Mouse (Mus musculus) limb, embryonic 14.5 days (tissue): Measurements from ENCODE around the gene Ctnnbip1. TPM values are rescaled to one million over a fixed set of nuclear protein-coding genes. Genes with fewer than 3 reads are reported as not detected.

Experiments used
- ATAC-seq: fragments of 200-750 bp; cut with Nextera tagmentation; 2 replicates; pipeline ENCODE4 v1.8.0; 2017; ENCODE audit warnings: low read depth, moderate number of reproducible peaks, moderate TSS enrichment; ENCODE audit not compliant: low FRiP score
- DNase-seq: peaks from one replicate; pipeline ENCODE4 v3.0.0-alpha.2; 2015; ENCODE audit warnings: low spot score
- H3K27ac ChIP-seq: fragments of 300-500 bp; sonication (generic); replicated peaks from 2 replicates; pipeline ENCODE4 v1.5.1; 2014; ENCODE audit warnings: low read depth, mild to moderate bottlenecking, low read length, moderate library complexity, mixed read lengths
- H3K27me3 ChIP-seq: fragments of 300-500 bp; sonication (generic); 2 replicates; pipeline ENCODE4 v1.6.1; 2014; ENCODE audit warnings: low read length, mixed read lengths; ENCODE audit not compliant: control insufficient read depth, insufficient read depth
- H3K36me3 ChIP-seq: fragments of 300-500 bp; sonication (generic); 2 replicates; pipeline ENCODE4 v1.6.1; 2014; ENCODE audit warnings: mild to moderate bottlenecking, low read length, moderate library complexity, mixed read lengths; ENCODE audit not compliant: control insufficient read depth, insufficient read depth
- H3K4me1 ChIP-seq: fragments of 300-500 bp; sonication (generic); 2 replicates; pipeline ENCODE4 v1.6.1; 2014; ENCODE audit warnings: antibody characterized with exemption, low read length, mixed read lengths; ENCODE audit not compliant: control insufficient read depth, insufficient read depth
- H3K4me2 ChIP-seq: fragments of 300-500 bp; sonication (generic); replicated peaks from 2 replicates; pipeline ENCODE4 v1.6.1; 2014; ENCODE audit warnings: low read depth, mild to moderate bottlenecking, low read length, moderate library complexity; ENCODE audit not compliant: severe bottlenecking
- H3K4me3 ChIP-seq: fragments of 300-500 bp; sonication (generic); replicated peaks from 2 replicates; pipeline ENCODE4 v1.5.1; 2014; ENCODE audit warnings: low read length
- H3K9ac ChIP-seq: fragments of 300-500 bp; sonication (generic); 2 replicates; pipeline ENCODE4 v1.6.1; 2014; ENCODE audit warnings: mild to moderate bottlenecking, low read depth, low read length, moderate library complexity; ENCODE audit not compliant: severe bottlenecking
- H3K9me3 ChIP-seq: fragments of 300-500 bp; sonication (generic); 2 replicates; pipeline ENCODE4 v1.6.1; 2016; ENCODE audit warnings: low read length; ENCODE audit not compliant: control insufficient read depth
- POLR2A ChIP-seq: fragments of 200-500 bp; IDR thresholded peaks from 2 replicates; pipeline ENCODE4 v1.8.0; 2012; ENCODE audit warnings: inconsistent platforms, mild to moderate bottlenecking, moderate library complexity, borderline replicate concordance; ENCODE audit not compliant: insufficient read depth, insufficient read length; ENCODE audit errors: extremely low read depth
- WGBS: fragments of 180-500 bp; shearing (Covaris S2); extraction: QIAGEN DNeasy Blood & Tissue Kit; methylation state at CpG from one replicate; pipeline ENCODE4 v1.1.7; 2014; 5-methylcytosine and 5-hydroxymethylcytosine counted together
- polyA plus RNA-seq, 2 experiments: library from polyadenylated mRNA; depleted of rRNA in 1 of 2; stranded (reverse) in 1 of 2; unstranded in 1 of 2; fragments of >200 nt; fragmentation: Nextera tagmentation in 1 of 2; extraction: Ambion mirVana in 1 of 2; gene quantifications; 2 replicates each; pipeline versions ENCODE4 v1.2.1 to v1.2.3; 2012 to 2014

The Ctnnbip1 gene
- polyA plus RNA-seq, 2 experiments = 39.3 to 73.6 TPM

DNA sequence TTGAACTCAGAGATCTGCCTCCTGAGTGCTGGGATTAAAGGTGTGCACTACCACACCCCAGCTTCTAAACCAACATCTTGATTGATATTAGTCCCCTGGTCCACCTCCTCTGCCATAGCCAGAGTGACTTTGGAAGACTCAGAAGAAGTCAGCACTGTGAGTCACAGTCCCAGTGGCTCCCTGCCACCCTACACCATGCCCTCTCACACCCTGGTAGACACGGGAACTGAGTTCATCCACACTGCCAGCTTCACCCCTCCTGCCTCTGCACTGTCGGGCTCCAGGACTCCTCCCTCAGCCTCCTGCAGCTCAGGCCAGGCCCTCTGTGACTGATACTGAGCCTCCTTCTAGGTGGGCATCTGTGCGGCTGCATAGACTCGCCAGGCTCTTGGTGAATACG, 32.8 kb downstream of the Ctnnbip1 start:
- no peak overlapping the region for H3K4me2 ChIP-seq
- TF ChIP-seq POLR2A = no peak
- DNase-seq (no peak), ATAC-seq (no peak)
- WGBS = 82% methylated on average over 5 of the region's 5 CpGs
- H3K36me3 ChIP-seq = peaks cover 25% of the 10 kb centered on the region
- no peaks in the 10 kb centered on the region for H3K4me1 ChIP-seq
- H3K27ac ChIP-seq = no peak overlapping the region
- no peak overlapping the region for H3K4me3 ChIP-seq
- no peaks in the 10 kb centered on the region for H3K9me3 ChIP-seq
- H3K27me3 ChIP-seq = no peaks in the 10 kb centered on the region
- H3K9ac ChIP-seq = no peak overlapping the region

DNA sequence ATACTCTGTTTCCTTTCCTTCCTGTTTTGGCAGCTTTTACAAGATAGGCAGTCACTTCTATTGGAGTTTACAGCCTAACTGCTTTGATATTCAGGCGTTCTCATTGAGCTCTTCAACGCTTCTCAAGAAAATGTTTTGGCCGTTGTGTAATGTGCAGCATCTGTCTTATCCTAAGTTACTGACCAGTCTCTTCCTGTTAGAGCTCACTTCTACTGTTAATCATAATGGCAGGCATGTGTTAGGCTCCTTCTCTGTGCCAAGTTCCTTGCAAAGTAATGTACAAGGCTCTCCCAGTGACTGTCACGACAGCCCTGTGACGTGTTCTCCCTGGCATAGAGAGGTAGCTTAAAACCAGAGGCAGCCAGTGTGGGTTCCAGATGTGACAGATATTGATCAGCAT, 33.7 kb downstream of the Ctnnbip1 start:
- Histone ChIP-seq H3K4me3 (no peak overlapping the region), H3K4me1 (no peaks in the 10 kb centered on the region), H3K9me3 (no peaks in the 10 kb centered on the region), H3K9ac (no peak overlapping the region), H3K27ac (no peak overlapping the region), H3K36me3 (peaks cover 17% of the 10 kb centered on the region), H3K27me3 (no peaks in the 10 kb centered on the region), H3K4me2 (no peak overlapping the region)
- ATAC-seq (no peak), DNase-seq (no peak)
- no peak for TF ChIP-seq POLR2A
- 81% methylated on average over 5 of the region's 5 CpGs for WGBS

DNA sequence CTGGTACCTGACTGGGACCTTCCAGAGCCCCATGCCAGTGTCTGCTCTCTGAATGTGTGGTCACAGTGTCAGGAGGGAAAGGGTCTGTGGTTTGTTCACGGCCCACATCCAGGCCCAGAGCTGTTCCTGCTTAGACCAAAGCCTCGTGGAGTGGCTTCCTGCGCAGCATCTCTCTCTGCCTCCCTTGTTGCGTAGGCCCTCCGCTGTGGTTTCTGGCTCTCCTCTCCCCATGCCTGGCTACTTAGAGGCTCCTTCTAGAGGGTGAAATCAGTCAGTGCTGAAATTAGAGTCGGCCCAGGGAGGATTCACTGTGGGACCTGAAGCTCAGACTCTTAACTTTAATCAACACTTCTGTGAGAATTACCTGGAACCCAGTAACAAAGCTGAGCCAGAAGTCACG, 35.8 kb downstream of the Ctnnbip1 start:
- H3K36me3 ChIP-seq = peaks cover 12% of the 10 kb centered on the region; the same call in 1 of the 2 replicates
- TF ChIP-seq POLR2A = no peak
- H3K4me3 ChIP-seq = no peak overlapping the region
- ATAC-seq (no peak), DNase-seq (no peak)
- H3K9me3 ChIP-seq = no peaks in the 10 kb centered on the region
- H3K27me3 ChIP-seq = no peaks in the 10 kb centered on the region
- no peak overlapping the region for H3K27ac ChIP-seq
- 65% methylated on average over 7 of the region's 7 CpGs for WGBS
- H3K4me1 ChIP-seq = no peaks in the 10 kb centered on the region
- H3K4me2 ChIP-seq = no peak overlapping the region
- H3K9ac ChIP-seq = no peak overlapping the region

DNA sequence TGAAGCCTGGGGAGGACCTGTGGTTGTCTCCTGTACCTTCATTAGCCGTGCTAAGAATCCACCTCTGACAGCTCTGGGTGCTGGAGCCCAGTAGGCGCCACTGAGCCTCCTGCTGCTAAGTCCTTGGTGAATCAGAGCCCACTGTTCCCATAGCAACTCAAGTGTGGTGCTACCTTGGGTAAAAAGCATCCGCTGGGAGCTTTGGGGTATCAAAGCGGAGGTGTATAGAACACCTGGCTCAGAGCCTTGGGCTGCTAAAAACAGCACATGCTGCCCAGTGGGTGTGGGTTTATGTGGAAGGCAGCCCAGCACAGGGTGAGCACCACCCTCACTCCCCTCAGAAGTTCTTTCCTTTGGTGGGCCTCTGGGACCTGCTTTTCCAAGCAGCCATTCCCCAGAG, 38.1 kb downstream of the Ctnnbip1 start:
- H3K9ac ChIP-seq = no peak overlapping the region
- no peak overlapping the region for H3K4me3 ChIP-seq
- H3K4me1 ChIP-seq = no peaks in the 10 kb centered on the region
- no peak overlapping the region for H3K4me2 ChIP-seq
- H3K27ac ChIP-seq = no peak overlapping the region
- 82% methylated on average over 4 of the region's 4 CpGs for WGBS
- TF ChIP-seq POLR2A = no peak
- ATAC-seq (no peak), DNase-seq (no peak)
- H3K27me3 ChIP-seq = no peaks in the 10 kb centered on the region
- H3K36me3 ChIP-seq = peaks cover 20% of the 10 kb centered on the region
- H3K9me3 ChIP-seq = peaks cover 4% of the 10 kb centered on the region; the same call in 1 of the 2 replicates

DNA sequence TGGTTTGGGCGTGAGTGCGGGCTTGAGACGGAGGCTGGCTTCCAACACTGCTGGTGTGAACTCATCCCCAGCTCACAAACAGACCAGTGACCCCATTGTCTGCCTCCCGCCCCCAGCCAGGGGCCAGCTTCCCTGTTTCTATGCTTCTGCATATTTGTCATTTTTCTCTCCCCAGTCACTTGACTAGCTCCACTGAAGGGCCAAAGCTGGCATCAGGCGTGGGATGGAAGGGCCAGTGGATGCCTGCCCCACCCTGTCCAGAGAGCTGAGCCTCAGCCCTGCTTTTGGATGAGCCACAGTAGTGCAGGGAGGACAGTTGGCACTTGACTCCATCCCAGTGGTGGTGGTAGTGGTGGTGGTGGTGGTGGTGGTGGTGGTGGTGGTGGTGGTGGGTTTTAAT, 39.9 kb downstream of the Ctnnbip1 start:
- TF ChIP-seq POLR2A = no peak
- peaks cover 4% of the 10 kb centered on the region for H3K4me1 ChIP-seq
- H3K9me3 ChIP-seq = peaks cover 4% of the 10 kb centered on the region; the same call in 1 of the 2 replicates
- ATAC-seq (no peak), DNase-seq (no peak)
- H3K4me3 ChIP-seq = no peak overlapping the region
- H3K9ac ChIP-seq = no peak overlapping the region
- H3K4me2 ChIP-seq = no peak overlapping the region
- H3K27me3 ChIP-seq = no peaks in the 10 kb centered on the region
- peaks cover 20% of the 10 kb centered on the region for H3K36me3 ChIP-seq
- 91% methylated on average over 5 of the region's 5 CpGs for WGBS
- no peak overlapping the region for H3K27ac ChIP-seq

DNA sequence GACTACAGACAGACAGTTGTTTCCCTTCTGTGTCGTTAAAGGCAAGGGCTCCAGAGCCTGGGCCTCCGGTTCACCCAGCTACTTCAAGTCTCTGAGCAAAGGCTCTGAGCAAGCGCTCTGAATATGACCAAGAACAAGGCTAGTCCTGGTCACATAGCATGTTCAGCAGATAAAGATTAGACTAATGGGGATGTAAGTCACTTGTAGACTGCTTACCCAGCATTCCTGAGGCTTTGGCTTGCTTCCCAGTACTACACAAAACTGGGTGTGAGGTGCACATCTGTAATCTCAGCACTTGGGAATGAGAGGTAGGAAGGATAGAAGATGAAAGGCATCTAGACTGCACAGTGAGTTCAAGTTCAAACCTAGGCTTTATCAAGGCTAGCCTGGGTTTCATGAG, 40.4 kb downstream of the Ctnnbip1 start:
- TF ChIP-seq POLR2A = no peak
- peaks cover 4% of the 10 kb centered on the region; the same call in 1 of the 2 replicates for H3K9me3 ChIP-seq
- no peak overlapping the region for H3K4me2 ChIP-seq
- H3K9ac ChIP-seq = no peak overlapping the region
- H3K4me1 ChIP-seq = peaks cover 6% of the 10 kb centered on the region
- no peak overlapping the region for H3K27ac ChIP-seq
- no peak for ATAC-seq
- DNase-seq = no peak
- WGBS = 89% methylated on average over 3 of the region's 3 CpGs
- no peak overlapping the region for H3K4me3 ChIP-seq
- H3K36me3 ChIP-seq = peaks cover 20% of the 10 kb centered on the region
- H3K27me3 ChIP-seq = no peaks in the 10 kb centered on the region
